Mouse (Mus musculus) brain, embryonic 14.5 days (tissue): ENCODE measurements around the gene Napa.

Experiments
- CTCF ChIP-seq: fragments of 200-500 bp; IDR thresholded peaks from 2 replicates; pipeline ENCODE4 v1.5.1; 2012; ENCODE audit warnings: inconsistent platforms, mild to moderate bottlenecking, moderate library complexity, borderline replicate concordance; ENCODE audit not compliant: insufficient read depth, insufficient read length; ENCODE audit errors: extremely low read depth
- POLR2A ChIP-seq: fragments of 200-500 bp; IDR thresholded peaks from 2 replicates; pipeline ENCODE4 v1.6.1; 2012; ENCODE audit warnings: mild to moderate bottlenecking, inconsistent platforms, borderline replicate concordance; ENCODE audit not compliant: poor library complexity, insufficient read depth, insufficient read length, severe bottlenecking; ENCODE audit errors: extremely low read depth

DNA sequence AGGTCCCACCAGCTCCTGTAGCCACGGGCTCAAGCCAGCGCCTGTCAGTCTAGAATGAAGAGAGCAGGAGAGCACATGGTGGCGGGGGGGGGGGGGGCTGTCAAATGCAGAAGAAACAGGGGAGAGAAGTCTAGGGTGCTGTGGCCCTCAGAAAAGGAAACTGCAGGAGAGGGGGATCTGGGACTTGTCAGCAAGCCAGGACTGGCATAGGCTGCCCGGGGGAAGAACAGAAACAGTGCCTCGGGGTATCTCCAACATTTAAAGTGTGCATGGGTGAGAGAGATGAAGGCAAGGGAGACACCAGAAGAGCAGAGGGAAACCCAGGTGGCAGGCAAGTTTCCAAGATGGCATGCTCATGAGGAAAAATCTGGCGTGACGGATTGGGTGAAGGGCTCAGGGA is 63.8 kb downstream of the Napa start:
- TF ChIP-seq CTCF = no peak
- no peak for TF ChIP-seq POLR2A
